Mouse (Mus musculus) myocyte (in vitro differentiated cells): ENCODE data around the gene Sprr2e.

Experiments
- CEBPB ChIP-seq: IDR thresholded peaks from 2 replicates; pipeline ENCODE4 v1.6.1; 2011; ENCODE audit warnings: mild to moderate bottlenecking, moderate library complexity; ENCODE audit not compliant: poor library complexity, insufficient read depth, severe bottlenecking
- MAX ChIP-seq: IDR thresholded peaks from one replicate; pipeline ENCODE4 v1.6.1; 2011; ENCODE audit warnings: low read depth, mild to moderate bottlenecking, control low read depth
- MYOD1 ChIP-seq, 3 experiments: IDR thresholded peaks; one replicate each; pipeline ENCODE4 v1.6.1; 2011; ENCODE audit warnings: control low read depth in 2 of 3, low read depth in 2 of 3, mild to moderate bottlenecking in 2 of 3, moderate library complexity in 1 of 3; ENCODE audit not compliant: insufficient read length in 2 of 3, control insufficient read depth in 1 of 3
- POLR2A ChIP-seq: IDR thresholded peaks from one replicate; pipeline ENCODE4 v1.6.1; 2011; ENCODE audit warnings: low read depth, mild to moderate bottlenecking, control low read depth, moderate library complexity; ENCODE audit not compliant: insufficient read length
- POLR2AphosphoS2 ChIP-seq: IDR thresholded peaks from one replicate; pipeline ENCODE4 v1.6.1; 2011; ENCODE audit warnings: low read depth, control low read depth; ENCODE audit not compliant: insufficient read length
- TCF12 ChIP-seq: IDR thresholded peaks from one replicate; pipeline ENCODE4 v1.6.1; 2011; ENCODE audit warnings: mild to moderate bottlenecking, control low read depth; ENCODE audit not compliant: poor library complexity, insufficient read depth, severe bottlenecking
- TCF3 ChIP-seq: IDR thresholded peaks from one replicate; pipeline ENCODE4 v1.6.1; 2011; ENCODE audit warnings: low read depth, control low read depth; ENCODE audit not compliant: insufficient read length
- USF1 ChIP-seq: IDR thresholded peaks from one replicate; pipeline ENCODE4 v1.6.1; 2011; ENCODE audit warnings: low read depth, mild to moderate bottlenecking, control low read depth, moderate library complexity

DNA sequence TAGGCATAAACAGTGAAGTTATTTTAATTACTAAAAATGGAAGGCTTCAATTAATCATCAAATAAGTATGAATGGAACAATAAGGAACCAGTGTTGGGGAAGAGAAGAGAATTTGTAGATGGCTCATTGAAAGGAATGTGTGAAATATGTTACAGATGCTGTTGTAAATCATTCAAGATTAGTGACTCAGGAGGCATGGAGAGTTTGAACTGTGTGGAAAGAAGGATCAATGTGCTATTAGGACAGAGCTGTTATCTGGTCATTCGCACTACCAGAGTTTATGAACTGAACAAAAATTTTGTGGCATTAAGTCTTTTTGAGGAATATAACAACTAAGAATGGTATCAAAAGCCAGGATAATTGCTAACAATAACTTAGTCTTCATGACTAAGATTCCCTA lies 44.5 kb upstream of the Sprr2e start:
- TF ChIP-seq MAX (no peak), POLR2A (no peak), POLR2AphosphoS2 (no peak), MYOD1 (IDR thresholded peaks at IDR 0.05; ENCODE audit: control insufficient read depth in 1 of 3, insufficient read length in 2 of 3, low read depth in 2 of 3) (no peak), USF1 (no peak), TCF3 (no peak), TCF12 (no peak), CEBPB (no peak)
